Mouse (Mus musculus): Measurements from ENCODE around the gene Erp29. TPM values are rescaled to one million over a fixed set of nuclear protein-coding genes. Genes with fewer than 3 reads are reported as not detected.

Erp29 gene
- polyA plus RNA-seq, 1 experiment from 2014 or later: 143 TPM

DNA sequence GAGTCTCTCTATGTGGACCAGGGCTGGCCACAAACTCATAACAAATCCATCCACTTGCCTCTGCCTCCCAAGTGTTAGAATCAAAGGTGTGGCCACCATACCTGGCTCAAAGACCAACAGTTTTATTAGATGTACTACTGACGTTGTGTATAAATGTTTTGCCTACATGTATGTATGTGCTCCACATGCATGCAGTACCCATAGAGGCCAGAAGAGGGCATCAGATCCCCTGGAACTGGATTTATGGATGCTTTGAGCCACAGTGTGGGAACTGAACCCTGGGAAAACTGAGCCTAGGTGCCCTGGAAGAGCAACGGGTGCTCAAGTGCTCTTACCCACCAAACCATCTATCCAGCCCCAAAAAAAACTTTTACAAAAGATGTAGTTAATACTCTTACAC lies 71.6 kb downstream of the Erp29 start:
- no peak for DNase-seq (ENCODE audit: low spot score)
- H3K9me3 ChIP-seq: peaks cover 7% of the 10 kb centered on the region
- no peak overlapping the region for H3K27ac ChIP-seq
- H3K4me1 ChIP-seq (replicated peaks): peaks cover 19% of the 10 kb centered on the region
- peaks cover 72% of the 10 kb centered on the region for H3K36me3 ChIP-seq
- no peak overlapping the region for H3K4me3 ChIP-seq
- WGBS: 95% methylated on average over 2 of the region's 2 CpGs
- no peaks in the 10 kb centered on the region for H3K27me3 ChIP-seq (ENCODE audit: insufficient read depth, poor library complexity, severe bottlenecking)

DNA sequence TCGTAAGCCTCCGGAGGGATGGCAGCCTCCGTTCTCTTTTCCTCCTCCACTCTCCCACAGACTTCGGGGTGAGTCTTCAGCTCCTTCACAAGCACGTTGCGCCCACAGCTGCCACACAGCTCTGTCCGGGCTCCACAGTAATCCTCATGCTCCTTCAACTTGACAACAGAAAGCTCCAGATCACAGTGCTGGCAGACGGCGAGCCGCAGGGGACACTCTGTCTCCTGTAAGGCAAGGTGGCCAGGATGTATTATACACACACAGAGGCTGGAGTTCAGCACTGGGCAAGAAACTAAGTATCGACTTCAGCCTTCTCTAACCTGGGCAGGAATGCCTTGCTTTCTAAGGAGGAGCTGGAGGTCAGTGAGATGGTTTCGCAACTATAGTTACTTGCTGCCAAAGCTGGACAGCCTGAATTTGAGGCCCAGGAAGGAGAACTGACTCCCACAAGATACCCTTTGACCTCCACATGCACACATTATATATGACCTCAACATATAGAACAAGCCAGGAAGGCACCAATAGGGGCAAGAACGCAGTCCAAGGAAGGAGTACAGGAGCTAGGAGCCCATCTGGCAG lies 73.5 kb downstream of the Erp29 start:
- 0 out of 2 replicates have a peak, but pooled peaks cover 3% of the 10 kb centered on the region for H3K4me1 ChIP-seq (replicated peaks)
- H3K9me3 ChIP-seq: peaks cover 7% of the 10 kb centered on the region
- H3K4me3 ChIP-seq: no peak overlapping the region
- WGBS: 92% methylated on average over 13 of the region's 13 CpGs
- H3K36me3 ChIP-seq: peaks cover 90% of the 10 kb centered on the region
- H3K27ac ChIP-seq: no peak overlapping the region
- DNase-seq (ENCODE audit: low spot score): no peak
- H3K27me3 ChIP-seq (ENCODE audit: insufficient read depth, poor library complexity, severe bottlenecking): no peaks in the 10 kb centered on the region

Other genes with a start within 250 kb of the Erp29 start
- gene Rpl6, start 248.0 kb downstream of the Erp29 start, polyA plus RNA-seq (2016; fragmentation: Nextera tagmentation; extraction: Ambion mirVana): 553 and 627 TPM in 2 replicates
- gene Hectd4, start 232.3 kb downstream of the Erp29 start, polyA plus RNA-seq (2016; fragmentation: Nextera tagmentation; extraction: Ambion mirVana): 5.4 and 6.6 TPM in 2 replicates
- gene Trafd1, start 66.9 kb downstream of the Erp29 start, polyA plus RNA-seq (2016; fragmentation: Nextera tagmentation; extraction: Ambion mirVana): 70.8 and 96.2 TPM in 2 replicates
- 44.1 and 54.2 TPM in 2 replicates for gene Naa25, start 54.6 kb downstream of the Erp29 start, polyA plus RNA-seq (2016; fragmentation: Nextera tagmentation; extraction: Ambion mirVana)
- 0.78 and 0.93 TPM in 2 replicates for gene Tmem116, start 613 bp downstream of the Erp29 start, polyA plus RNA-seq (2016; fragmentation: Nextera tagmentation; extraction: Ambion mirVana)
- 0.08 TPM in 1 of 2 replicates, not detected in the other for gene Adam1b, start 50.9 kb upstream of the Erp29 start, polyA plus RNA-seq (2016; fragmentation: Nextera tagmentation; extraction: Ambion mirVana)
- 1.3 and 2.2 TPM in 2 replicates for gene Adam1a, start 93.0 kb upstream of the Erp29 start, polyA plus RNA-seq (2016; fragmentation: Nextera tagmentation; extraction: Ambion mirVana)
- not detected in 2 replicates for gene Gm42878, start 93.0 kb upstream of the Erp29 start, polyA plus RNA-seq (2016; fragmentation: Nextera tagmentation; extraction: Ambion mirVana)
- gene Mapkapk5, start 93.4 kb upstream of the Erp29 start, polyA plus RNA-seq (2016; fragmentation: Nextera tagmentation; extraction: Ambion mirVana): 48.8 and 53.9 TPM in 2 replicates
- 123 and 124 TPM in 2 replicates for gene Aldh2, start 141.3 kb upstream of the Erp29 start, polyA plus RNA-seq (2016; fragmentation: Nextera tagmentation; extraction: Ambion mirVana)
- gene Acad12, start 166.4 kb upstream of the Erp29 start, polyA plus RNA-seq (2016; fragmentation: Nextera tagmentation; extraction: Ambion mirVana): 1.9 TPM in 2 replicates
- gene Acad10, start 208.0 kb upstream of the Erp29 start, polyA plus RNA-seq (2016; fragmentation: Nextera tagmentation; extraction: Ambion mirVana): 3.0 and 3.5 TPM in 2 replicates
- gene Brap, start 208.1 kb upstream of the Erp29 start, polyA plus RNA-seq (2016; fragmentation: Nextera tagmentation; extraction: Ambion mirVana): 41.6 and 41.9 TPM in 2 replicates